Comparison of ENCODE assay signal across 11 mouse cellular contexts in the genomic region with DNA sequence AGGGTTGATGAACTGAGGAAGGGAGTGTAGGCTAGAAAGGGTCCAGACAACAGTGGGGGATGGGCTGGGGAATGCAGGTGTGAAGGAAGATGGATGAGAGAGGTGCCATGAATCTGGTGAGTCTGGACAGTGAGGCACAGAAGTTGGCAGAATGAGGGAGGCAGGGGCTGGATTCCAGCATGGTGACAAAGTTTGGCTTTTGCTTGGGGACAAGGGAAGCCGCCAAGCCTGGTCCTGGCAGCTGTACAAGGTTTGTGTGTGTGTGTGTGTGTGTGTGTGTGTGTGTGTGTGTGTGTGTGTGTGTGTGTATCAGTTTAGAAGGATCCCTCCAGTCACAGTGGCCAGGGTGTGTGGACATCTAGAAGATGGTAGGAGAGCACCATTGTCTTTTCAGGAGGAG.
A peak's percentile ranks its signal among the peaks of the same experiment; 100 is the strongest.
DNase-seq lines count a peak whose midpoint lies in the region; ATAC-seq lines count a peak whose summit lies in the region.
"Had no signal": no experiment of that assay in that cellular context is flagged by ENCODE, and none has a peak within 500 bp of the region (broad histone marks: within the 10 kb centered on the region; RNA-seq: fewer than 3 reads in every experiment).

No protein-coding gene starts in this region.

- no peaks in the 10 kb centered on the region for H3K9me3 ChIP-seq in heart, embryonic 10.5 days
- H3K9me3 ChIP-seq in heart, embryonic 11.5 days (replicated peaks; ENCODE audit: control insufficient read depth, low read length) = no peaks in the 10 kb centered on the region
- H3K9me3 ChIP-seq in embryonic facial prominence, embryonic 10.5 days = no peaks in the 10 kb centered on the region
- H3K9me3 ChIP-seq: hindbrain, embryonic 15.5 days; liver, embryonic 12.5 days had no signal

- no peak for ATAC-seq in heart, embryonic 11.5 days (replicated peaks; ENCODE audit: insufficient number of reproducible peaks, low FRiP score, low TSS enrichment)
- ATAC-seq: liver, embryonic 12.5 days had no signal

- H3K4me1 ChIP-seq in heart, embryonic 10.5 days = peaks cover 34% of the 10 kb centered on the region
- peaks cover 12% of the 10 kb centered on the region for H3K4me1 ChIP-seq in heart, embryonic 11.5 days (ENCODE audit: control insufficient read depth, insufficient read depth, low read length)
- peaks cover 19% of the 10 kb centered on the region for H3K4me1 ChIP-seq in embryonic facial prominence, embryonic 10.5 days
- H3K4me1 ChIP-seq: liver, embryonic 12.5 days had no signal

- no peak overlapping the region for H3K9ac ChIP-seq in heart, embryonic 11.5 days (ENCODE audit: low read depth, low read length)
- H3K9ac ChIP-seq: hindbrain, embryonic 15.5 days; liver, embryonic 12.5 days had no signal

- WGBS in heart, embryonic 10.5 days = 73% methylated on average over 1 of the region's 1 CpGs
- 86% methylated on average over 1 of the region's 1 CpGs for whole genome bisulfite sequencing in heart, embryonic 11.5 days (ENCODE audit: insufficient replicate concordance)
- 85% methylated on average over 1 of the region's 1 CpGs for WGBS in embryonic facial prominence, embryonic 10.5 days

- H3K27me3 ChIP-seq in heart, embryonic 10.5 days (ENCODE audit: insufficient read depth, poor library complexity, severe bottlenecking) = peaks cover 24% of the 10 kb centered on the region
- H3K27me3 ChIP-seq in heart, embryonic 11.5 days (ENCODE audit: control insufficient read depth, insufficient read depth, low read length) = no peaks in the 10 kb centered on the region
- no peaks in the 10 kb centered on the region for H3K27me3 ChIP-seq in embryonic facial prominence, embryonic 10.5 days (replicated peaks; ENCODE audit: low read depth, poor library complexity, severe bottlenecking)
- H3K27me3 ChIP-seq: hindbrain, embryonic 15.5 days; liver, embryonic 12.5 days had no signal

- no peaks in the 10 kb centered on the region for H3K36me3 ChIP-seq in heart, embryonic 10.5 days
- H3K36me3 ChIP-seq in heart, embryonic 11.5 days (ENCODE audit: control insufficient read depth, insufficient read depth, low read length) = no peaks in the 10 kb centered on the region
- H3K36me3 ChIP-seq in embryonic facial prominence, embryonic 10.5 days (replicated peaks) = no peaks in the 10 kb centered on the region
- H3K36me3 ChIP-seq: hindbrain, embryonic 15.5 days; liver, embryonic 12.5 days had no signal

- no peak overlapping the region for H3K4me3 ChIP-seq in heart, embryonic 10.5 days
- H3K4me3 ChIP-seq in heart, embryonic 11.5 days (ENCODE audit: low read depth, low read length) = no peak overlapping the region
- H3K4me3 ChIP-seq in embryonic facial prominence, embryonic 10.5 days = no peak overlapping the region
- H3K4me3 ChIP-seq: hindbrain, embryonic 15.5 days; liver, embryonic 12.5 days had no signal

- no peak for DNase-seq in heart, embryonic 10.5 days (ENCODE audit: low spot score)
- DNase-seq in layer of hippocampus, postnatal 10 days (ENCODE audit: low spot score in 2 of 2) = peak; percentile 73
- DNase-seq in layer of hippocampus, adult 11-12 months (ENCODE audit: low spot score) = no peak
- peak; percentile 12 for DNase-seq in R1 (ENCODE audit: low read depth, low spot score)
- DNase-seq in embryonic facial prominence, embryonic 10.5 days (ENCODE audit: low spot score) = no peak
- DNase-seq in embryo, embryonic 9.5 days (ENCODE audit: extremely low spot score) = no peak
- DNase-seq in spleen, postnatal 36 days (ENCODE audit: low spot score in 2 of 2) = no peak
- DNase-seq: cerebellum, postnatal 36 days had no signal

- H3K4me2 ChIP-seq in heart, embryonic 11.5 days = no peak overlapping the region
- H3K4me2 ChIP-seq: hindbrain, embryonic 15.5 days; liver, embryonic 12.5 days had no signal

- H3K27ac ChIP-seq in heart, embryonic 10.5 days = peak overlapping the region; percentile 60; the same call in 1 of the 2 replicates
- H3K27ac ChIP-seq in heart, embryonic 11.5 days (ENCODE audit: low read depth, low read length) = no peak overlapping the region
- H3K27ac ChIP-seq in embryonic facial prominence, embryonic 10.5 days (replicated peaks) = 0 out of 2 replicates have a peak overlapping the region, but pooled peaks have one; percentile 30
- H3K27ac ChIP-seq: hindbrain, embryonic 15.5 days; liver, embryonic 12.5 days had no signal

Comparison
In these comparisons a context has a peak if more than half of its experiments do, and no peak if none do; other contexts are left out.
1. DNase-seq: peak in layer of hippocampus, postnatal 10 days (2 of 2) and R1 (single experiment); none in heart, embryonic 10.5 days (single experiment), layer of hippocampus, adult 11-12 months (single experiment), embryonic facial prominence, embryonic 10.5 days (single experiment), embryo, embryonic 9.5 days (single experiment) and spleen, postnatal 36 days (0 of 2).